Mouse (Mus musculus) Muller cell, postnatal 12 days (primary cell): ENCODE results near the gene Ccr2.
"Not testable (repeated sequence)": the region's sequence is repeated elsewhere in the genome, so short reads cannot be mapped to it uniquely, and the experiment has no call there.

ENCODE experiments used
- DNase-seq: peaks from one replicate; pipeline ENCODE4 v3.0.0-alpha.2; 2015; ENCODE audit errors: inconsistent ontology term

Gene Ccr2

GRCm38 (mm10) chr9:124101723-124102122, at the start of gene Ccr2:
Gene Ccr2, plus strand, starts transcription at chr9:124101950.
- DNase-seq, result no peak

DNA sequence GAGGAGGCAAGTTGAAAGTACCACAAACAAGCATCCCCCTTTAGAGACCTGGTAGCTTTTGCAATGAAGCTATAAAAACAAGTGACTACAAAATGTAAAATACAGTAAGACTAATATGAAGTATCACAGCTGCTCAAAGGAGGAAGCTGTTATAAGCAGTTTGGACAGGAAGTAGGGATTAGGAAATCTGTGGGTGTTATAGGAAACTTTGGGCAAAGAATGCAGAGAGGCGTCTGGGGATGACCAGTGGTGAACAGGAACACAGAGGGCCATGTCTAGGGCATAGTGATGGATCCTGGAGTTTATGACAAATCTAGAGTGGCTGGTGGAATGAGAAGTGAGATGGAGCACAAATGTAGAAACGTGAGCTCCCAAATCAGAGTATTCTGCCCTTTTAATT, 48.2 kb upstream of the Ccr2 start:
- no peak for DNase-seq

GRCm38 (mm10) chr9:124056158-124056709, 45.5 kb upstream of the Ccr2 start:
- DNase-seq, result no peak

- DNase-seq, result no peak
Observed at GRCm38 (mm10) chr9:124059660-124060352, 41.9 kb upstream of the Ccr2 start.

GRCm38 (mm10) chr9:124061474-124062432, 40.0 kb upstream of the Ccr2 start:
- DNase-seq, result not testable (repeated sequence)

GRCm38 (mm10) chr9:124066572-124067103, 35.1 kb upstream of the Ccr2 start:
- DNase-seq, result no peak

DNA sequence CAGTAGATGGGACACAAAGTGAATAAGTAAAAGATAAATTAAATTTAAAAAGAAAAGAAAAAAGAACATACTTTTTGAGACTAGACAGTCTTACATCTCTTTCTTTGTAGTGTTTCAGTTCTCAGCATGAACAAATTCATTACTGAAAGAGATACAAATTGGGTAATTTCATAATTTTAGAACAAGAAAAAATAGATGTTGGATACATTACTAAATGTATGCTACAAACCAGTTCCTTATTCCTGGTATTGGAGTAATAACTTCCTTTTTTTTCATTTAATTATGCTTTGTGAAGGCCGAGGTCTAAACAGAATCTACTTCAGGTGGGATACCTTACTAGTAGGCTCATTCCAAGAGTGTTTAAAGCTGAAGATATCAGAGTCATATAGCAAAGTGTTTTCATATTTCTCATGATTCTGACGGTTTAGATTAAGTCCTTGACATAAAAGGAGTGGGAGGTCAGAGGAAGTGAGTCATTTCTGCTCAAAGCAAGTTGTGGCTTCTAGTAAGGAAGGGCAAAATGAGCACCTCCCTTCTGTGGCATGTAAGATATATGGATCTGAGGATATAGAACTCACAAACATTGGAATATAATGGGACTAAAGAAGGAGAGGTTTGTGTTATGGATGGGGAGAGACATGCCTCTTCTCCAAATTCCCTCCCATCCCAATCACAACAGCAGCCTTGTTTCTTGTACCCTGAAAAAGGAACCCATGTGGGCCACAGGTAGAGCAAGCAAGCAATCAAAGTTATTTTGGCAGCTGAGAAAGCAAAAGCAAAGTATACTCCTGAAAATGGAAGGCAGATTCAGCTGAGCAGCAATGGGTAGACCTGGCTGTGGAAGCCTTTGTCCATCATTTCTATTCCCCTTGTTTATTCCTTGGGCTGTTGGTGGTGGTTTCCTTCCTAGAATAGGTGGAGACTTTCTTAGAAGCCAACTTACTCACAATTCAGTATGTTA, 33.4 kb upstream of the Ccr2 start:
- no peak for DNase-seq

DNA sequence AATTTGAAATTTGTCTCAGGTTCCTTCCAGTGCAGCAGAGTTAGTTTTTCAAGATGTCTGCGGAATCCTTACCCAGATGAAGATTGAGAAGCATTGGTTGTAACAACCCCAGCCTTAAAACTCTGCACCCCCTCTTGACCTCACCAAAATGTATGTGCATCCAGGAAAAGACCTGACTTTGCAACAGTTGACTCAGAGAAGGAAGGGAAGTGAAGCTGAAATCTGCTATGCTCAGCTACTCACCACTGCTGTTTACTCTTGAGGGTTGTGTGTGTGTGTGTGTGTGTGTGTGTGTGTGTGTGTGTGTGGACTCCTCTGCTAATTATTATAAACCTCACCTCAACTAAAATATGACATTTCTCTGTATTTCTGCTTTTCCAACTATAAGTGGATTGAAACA, 30.2 kb upstream of the Ccr2 start:
- DNase-seq, result no peak

GRCm38 (mm10) chr9:124079803-124080202, 21.9 kb upstream of the Ccr2 start:
- DNase-seq, result no peak

DNA sequence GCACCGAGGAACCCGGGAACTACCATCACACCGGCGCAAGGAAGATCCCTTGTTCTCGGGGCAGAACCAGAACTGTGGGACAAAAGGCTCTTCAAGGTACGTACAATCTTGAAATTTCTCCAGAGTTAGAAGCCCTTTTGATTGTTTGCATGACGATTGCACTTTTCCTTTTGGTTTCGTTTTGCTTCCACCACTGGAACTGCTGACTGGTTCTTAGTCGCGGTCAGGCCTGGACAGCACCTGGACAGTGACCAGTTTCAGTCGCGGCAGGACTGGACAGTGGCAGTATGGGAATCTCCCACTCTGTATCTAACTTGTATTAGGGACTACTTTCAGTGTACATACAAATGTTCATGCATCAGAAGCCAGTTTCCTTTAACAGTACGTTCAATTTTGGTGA, 21.3 kb upstream of the Ccr2 start:
- not testable (repeated sequence) for DNase-seq

- no peak for DNase-seq
Observed at GRCm38 (mm10) chr9:124090441-124090840, 11.3 kb upstream of the Ccr2 start.

DNA sequence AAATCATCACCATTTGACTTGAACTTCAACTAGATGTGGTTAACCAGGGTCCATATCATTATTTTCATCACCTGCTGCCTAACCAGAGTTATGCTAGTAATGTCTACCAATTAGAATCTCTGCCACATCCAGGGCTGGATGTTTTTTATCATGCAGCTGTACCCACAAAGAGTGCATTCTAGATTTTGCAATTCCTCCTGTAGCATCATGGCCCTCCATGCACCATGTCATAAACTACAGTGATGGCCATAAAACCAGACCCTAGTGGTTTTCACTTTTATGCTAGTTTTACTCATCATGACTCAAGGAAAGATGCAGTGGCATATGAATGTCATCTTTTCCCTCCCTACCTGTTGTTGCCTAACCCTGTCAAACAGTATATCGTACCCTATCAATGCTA, 2.6 kb upstream of the Ccr2 start:
- DNase-seq, result no peak

DNA sequence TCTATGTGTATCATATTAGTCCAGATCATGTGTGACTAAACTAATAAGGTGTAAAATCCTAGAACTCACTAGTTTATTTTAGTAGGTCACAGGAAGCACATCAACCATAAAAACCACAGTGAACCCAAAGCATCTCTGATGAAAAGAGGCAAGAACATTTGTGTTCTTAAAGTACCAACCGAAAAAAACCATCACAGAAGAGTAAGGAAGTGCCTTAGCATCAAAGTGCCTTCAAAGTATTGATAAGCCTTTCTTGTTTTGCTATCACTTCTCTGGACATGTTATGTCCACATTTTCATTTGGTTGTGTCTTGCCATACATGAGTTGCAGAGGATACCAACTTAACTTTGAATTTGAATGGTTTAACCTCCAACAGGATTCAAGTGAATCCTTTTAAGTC, 1.4 kb upstream of the Ccr2 start:
- DNase-seq, result no peak

DNA sequence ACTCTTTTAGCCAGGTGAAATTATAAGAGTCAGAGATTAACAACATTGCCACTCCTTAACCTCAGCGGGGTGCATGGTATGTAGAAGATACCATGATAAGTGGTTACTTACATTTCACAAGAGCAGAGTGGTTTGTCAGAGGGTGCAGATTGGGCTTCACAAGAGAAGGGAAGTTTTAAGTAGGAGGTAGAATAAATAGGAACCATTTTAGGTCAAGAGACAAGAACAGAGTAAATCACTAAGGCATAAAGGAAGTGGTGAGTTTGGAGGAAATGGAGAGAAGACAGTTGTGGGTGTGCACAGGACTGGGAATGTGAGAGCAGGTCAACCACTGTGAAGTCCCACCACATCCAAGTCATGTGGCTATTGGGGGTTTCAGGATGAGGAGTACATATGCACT, 1.4 kb downstream of the Ccr2 start:
- DNase-seq, result no peak

DNA sequence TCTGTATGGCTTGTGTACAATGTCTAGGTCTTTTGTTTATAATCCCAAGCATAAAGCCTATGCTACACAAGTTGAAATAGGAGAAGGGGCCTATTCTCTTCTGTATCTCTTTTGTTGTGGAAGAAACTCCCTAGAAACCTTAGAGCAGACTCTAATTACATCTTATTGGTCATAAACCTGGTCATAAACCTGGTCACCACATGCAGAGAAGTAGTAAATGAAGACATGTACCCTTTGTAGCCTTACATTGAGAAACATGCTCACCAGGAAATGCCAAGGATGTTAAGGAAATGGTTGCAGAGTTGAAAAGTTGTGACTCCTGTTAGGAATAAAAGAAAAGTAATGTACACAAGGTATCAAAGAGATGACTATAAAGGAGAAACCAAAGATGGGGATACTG, 3.4 kb downstream of the Ccr2 start:
- no peak for DNase-seq

DNA sequence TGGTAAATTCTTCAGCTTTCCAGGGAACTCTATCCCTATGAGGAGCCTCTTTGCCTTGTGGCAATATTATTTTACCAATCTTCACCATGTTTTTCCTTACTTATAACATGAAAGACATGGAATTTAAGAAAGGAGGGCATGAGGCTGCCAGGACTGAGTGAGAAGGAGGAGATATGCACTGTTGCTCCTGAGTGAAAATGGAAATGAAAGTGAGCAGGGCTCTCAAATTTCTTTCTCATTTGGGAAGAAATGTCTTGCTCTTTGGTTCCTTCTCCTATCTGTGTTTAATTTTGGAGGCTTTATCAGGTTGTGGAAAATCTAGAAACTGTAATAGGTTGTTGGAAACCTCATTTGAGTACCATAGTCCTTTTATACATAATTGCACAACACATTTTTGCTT, 5.5 kb downstream of the Ccr2 start:
- DNase-seq, result no peak

- DNase-seq, result no peak
Observed at GRCm38 (mm10) chr9:124108356-124109127, 6.8 kb downstream of the Ccr2 start.

DNA sequence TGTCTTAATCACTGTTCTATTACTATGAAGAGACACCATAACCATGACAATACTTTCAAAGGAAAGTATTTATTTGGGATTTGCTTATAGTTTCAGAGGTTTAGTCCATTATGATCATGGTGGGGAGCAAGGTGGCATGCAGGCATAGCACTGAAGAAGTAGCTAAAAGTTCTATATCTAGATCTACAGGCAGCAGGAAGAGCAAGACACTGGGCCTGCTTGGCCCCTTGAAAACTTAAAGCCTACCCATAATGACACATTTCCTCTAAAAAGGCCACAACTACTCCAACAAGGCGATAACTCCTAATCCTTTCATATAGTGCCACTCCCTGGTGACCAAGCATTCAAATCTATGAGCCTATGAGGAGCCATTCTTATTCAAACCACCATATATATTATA, 10.2 kb downstream of the Ccr2 start:
- no peak for DNase-seq

DNA sequence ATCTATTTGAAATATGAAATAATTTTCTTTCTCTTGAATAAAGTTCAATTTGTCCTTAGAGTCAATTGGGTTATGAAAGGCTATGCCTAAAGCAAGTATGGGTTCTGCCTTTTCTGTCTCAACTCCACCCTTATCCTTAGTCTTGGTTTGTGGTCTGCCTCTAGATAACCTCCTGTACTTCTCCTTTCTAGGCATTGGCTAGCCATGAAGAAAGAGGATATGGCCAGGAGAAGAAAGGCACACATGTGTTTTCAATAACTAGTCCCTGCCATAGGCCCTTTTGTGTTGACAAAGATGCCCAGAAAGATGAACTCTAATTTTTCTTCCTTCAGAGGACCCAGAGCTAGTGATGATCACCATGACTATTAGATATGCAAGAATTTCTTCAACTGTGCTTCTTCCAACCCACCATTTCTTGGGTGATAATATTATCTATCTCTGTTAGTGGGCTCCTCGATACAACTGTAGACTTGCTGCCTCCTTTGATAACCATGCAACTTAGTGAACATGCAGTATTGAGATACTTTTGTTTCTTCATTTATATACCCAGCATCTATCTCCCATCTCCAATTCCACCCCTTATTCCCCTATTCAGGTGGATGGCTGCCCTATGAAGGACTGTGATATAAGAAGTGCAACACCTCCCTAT, 11.0 kb downstream of the Ccr2 start:
- no peak for DNase-seq

GRCm38 (mm10) chr9:124113777-124114176, 12.0 kb downstream of the Ccr2 start:
- no peak for DNase-seq
